Mouse (Mus musculus) heart, adult 9 months (tissue): ENCODE results near the gene Pnma3.
"Not testable (repeated sequence)": the region's sequence is repeated elsewhere in the genome, so short reads cannot be mapped to it uniquely, and the experiment has no call there.

Experiments used
- DNase-seq, 2 experiments: peaks; one replicate each; pipeline ENCODE4 v3.0.0; 2022; ENCODE audit warnings: low spot score in 2 of 2

Pnma3 gene

DNA sequence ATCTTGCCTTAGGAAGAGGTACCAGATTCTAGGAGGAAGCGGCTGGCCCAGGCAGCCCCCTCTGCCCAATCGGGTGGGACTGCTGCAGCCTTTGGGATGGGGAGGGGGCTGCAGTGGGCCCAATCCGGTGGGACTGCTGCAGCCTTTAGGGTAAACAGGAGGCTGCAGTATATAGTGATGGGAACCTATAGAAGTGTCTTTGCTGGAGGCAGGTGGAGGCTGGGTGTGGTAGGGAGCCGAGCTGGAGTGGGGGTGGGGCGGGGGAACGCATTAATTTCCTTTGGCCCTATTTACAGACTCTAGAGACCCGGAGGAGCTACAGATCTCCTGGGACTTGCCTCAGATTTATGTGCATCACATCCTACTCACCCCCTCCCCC is at the start of gene Pnma3:
TSS of gene Pnma3 (plus strand) at position 373 of the 379 bp plus-strand sequence.
- DNase-seq = no peak

DNA sequence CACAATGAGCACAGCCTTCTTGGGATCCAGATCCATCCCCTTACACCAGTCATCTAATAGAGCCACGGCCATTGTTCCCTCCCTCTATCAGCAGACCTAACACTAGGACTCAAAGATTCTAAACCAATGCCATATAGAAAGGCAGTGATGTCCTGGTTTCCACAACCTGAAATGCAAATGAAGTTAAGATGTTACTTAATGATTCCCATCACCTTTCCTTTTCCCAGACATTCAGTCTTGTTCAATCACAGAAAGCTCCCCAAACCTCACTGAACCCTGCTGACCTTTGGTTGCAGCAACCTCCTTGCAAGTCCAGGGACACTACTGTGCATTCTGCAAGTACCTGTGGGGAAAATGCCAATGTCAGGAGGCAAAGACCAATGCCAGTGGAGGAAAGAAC is 27.6 kb upstream of the Pnma3 start, which contains the start of gene Pnma5:
TSS of gene Pnma5 (minus strand) at position 101 of the 400 bp plus-strand sequence.
- no peak for DNase-seq

DNA sequence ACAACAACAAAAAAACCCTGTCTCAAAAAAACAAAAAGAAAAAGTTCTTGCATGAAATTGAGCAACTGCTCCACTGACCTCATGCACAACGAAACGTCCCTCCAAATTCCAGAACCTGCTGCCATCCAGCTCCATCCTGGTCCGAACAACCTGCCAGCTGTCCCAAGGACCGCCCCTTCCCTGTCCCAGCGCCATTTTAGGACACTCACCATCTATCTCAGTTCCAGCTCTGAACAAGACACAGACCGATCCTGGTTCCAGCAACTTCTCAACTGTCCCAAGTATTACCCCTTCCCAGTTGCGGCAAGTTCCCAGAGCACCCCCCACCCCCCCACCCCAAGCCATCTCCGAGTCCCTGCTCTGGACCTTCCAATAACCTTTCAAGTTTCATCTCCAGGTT is 25.8 kb upstream of the Pnma3 start:
- no peak for DNase-seq

DNA sequence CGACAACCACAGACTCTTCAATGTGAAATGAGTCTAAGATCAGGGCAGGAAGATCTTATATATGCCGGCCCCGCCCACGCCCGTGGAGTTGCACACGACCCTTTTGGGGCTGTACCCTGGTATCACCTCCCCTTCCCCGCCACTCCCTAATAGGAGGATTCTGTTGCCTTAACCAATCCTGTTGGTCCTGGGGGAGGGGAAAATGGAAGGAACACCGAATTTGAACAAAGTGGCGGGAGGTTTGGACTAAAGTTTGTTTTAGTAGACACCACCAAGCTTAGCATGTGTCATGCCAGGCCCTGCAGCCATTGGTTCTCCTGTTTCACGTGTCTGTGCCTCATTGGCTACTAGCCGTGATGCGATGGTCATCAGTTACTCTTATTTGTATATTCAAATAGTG is 24.9 kb upstream of the Pnma3 start:
- DNase-seq = no peak

DNA sequence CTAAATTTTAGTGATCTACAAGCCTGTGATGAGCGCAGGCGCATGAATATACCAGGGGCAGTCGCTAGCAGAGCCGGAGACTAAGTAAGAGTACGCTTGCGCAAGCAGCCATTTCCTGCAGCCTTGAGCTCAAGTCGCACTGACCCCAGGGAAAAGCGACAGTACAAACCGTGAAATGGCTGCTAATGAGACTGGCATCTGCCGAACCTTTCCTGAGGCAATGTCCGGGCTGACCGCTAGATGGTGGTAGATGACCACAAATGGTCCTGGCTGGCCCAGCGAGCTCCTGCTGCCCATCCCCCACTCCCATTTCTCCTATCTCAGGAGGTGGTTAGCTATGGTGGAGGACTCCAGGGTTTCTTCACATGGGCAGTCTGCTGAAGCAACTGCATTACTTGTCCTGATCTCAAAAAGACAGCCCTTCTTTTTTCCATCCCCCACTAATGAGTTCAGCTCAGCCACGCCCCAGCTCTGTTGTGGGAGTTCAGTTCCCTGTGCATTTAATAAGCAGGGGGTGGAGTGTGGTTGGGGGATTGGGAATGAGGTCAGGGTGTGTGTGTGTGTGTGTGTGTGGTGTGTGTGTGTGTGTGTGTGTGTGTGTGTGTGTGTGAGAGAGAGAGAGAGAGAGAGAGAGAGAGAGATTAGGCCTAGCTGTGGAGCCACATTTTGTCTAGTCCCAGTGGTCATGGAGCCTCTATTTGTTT is 10.6 kb upstream of the Pnma3 start:
- DNase-seq = peak; percentile 93

DNA sequence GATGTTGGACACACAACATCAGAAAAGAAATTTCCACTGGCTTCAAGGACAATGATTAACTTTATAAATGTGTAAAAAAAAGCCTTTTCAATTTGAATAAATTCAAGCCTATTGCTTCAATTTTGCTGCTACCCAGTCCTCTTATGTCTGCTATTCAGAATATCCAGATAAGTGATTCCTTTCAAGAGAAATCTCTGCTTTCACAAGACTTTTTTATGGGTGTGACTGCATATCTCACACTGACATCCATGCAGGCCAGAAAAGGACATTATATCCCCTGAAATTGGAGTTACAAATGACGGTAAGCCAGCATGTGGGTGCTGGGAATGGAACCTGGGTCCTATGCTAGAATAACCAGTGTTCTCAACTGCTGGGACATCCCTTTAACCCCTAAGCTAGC is 3.1 kb upstream of the Pnma3 start:
- DNase-seq = no peak

DNA sequence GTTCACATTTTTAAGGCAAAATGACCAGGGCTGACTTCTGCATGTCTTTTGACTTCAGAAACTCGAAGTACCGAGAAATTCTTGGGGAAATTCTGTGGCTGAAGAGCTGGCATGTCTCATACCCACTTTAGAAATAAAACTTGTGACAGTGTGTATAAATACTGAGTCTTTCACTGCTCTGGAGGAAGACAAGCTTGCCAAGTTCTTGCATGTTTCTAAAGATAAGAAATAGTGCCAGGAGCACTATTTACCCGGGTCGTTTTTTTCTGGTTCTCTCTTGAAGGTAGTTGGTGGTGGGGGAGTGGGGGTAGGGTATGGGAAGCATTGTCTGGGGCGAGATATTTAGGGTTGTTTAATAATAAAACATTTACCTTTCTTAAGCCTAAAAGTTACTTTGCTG is 2.3 kb upstream of the Pnma3 start:
- no peak for DNase-seq

DNA sequence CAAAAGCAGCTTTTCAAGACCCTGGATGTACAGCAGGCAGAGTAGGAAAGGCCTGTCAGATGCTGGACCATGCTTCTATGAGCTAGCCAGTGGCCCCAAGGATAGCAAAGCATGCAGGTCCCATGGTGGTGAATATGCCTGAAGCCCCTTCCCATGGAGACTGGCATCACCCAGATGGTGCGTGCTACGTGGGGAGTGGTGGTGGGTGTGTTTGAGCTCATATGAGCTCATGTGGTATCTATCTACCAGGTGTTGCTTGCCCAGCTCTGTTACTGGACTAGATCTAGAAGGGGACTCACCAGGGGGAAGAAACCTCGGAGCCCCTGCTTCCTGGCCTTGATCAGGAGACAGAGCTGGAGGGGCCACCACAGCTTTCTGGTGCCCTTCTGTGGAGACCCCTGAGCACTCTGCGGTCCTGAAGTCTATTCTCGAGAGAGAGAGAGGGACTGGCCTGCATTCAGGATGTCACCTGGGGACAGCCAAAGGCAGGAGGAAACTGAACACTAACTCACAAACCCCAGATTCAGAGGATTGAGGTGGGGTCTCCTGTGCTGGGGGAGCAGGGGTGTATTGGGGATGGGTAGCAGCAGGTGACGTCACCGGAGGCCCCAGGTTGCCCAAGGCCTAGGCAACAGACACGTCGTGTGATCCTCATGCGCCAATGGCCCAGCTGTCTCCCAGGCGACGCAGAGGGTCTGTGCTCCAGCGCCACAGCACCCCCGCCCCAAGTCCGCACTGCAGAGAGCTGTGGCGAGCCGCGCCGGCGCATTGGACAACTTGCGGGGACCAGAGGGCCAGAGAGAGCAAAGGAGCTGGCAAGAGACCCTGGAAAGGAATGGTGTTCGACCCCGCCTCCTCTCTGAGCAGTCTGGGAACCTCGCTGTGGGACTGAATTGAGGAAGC is 824 bp upstream of the Pnma3 start:
- DNase-seq = no peak

DNA sequence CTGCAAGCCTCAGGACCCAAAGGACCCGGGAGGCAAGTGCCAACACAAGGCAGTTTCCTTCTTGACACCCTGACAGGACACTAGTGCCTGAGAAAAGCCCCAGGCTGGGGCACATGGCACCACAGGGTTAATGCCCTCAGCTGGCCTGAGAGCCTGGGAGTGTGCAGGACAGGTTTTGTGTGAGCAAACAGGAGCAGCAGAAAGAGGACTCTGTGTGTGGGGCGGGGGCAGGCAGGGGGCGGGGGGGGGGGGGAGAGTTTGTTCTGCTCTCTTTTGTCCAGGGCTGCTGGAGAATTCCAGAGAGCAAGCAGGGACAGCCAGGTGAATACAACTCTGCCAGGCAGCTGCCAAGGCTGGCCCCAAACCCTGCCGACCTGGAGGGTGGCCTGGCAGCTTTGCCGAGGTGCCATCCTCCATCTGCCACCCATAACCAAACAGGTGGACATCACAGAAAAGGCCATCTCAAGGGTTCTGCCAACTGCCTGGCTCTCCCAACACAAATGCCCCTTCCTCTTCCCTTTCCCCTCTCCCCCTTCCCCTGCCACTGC is 2.3 kb downstream of the Pnma3 start:
- DNase-seq = not testable (repeated sequence)

DNA sequence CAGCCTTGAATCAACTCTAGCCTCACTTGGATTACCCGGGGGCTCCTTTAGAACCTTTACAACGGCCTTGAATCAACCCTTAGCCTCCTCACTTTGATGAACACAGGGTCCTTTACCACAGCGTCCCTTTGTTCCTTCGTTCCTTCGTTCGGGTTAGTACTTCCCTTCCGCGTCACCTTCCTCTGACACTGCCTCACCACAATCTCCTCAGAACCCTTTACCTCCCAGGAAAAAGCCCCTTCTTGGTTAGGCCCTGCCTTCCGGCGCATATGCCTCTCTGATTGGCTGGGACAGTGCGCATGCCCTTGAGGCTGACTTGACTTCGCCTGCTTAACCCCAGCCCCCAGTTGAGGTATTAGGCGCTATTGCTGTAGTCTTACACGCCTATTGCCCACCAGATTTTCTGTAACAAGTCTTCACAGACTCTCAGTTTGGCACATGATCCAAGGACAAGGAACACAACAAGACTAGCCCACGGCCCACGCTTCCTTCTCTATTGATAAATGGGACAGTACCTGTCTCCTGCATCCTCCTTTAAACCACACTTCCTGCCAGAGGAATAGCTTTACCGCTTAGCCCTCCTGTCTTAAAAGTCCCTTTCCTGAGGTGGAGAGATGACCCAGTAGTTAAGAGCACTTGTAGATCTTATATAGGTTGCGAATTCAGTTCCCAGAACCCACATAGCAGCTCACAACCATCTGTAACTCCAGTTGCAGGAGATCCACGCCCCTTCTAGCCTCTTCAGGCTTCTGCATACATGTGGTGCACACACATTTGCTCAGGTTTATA is 17.9 kb downstream of the Pnma3 start, which contains the start of gene Xlr4a:
TSS of gene Xlr4a (minus strand) at position 212 of the 789 bp plus-strand sequence.
- DNase-seq = not testable (repeated sequence)

DNA sequence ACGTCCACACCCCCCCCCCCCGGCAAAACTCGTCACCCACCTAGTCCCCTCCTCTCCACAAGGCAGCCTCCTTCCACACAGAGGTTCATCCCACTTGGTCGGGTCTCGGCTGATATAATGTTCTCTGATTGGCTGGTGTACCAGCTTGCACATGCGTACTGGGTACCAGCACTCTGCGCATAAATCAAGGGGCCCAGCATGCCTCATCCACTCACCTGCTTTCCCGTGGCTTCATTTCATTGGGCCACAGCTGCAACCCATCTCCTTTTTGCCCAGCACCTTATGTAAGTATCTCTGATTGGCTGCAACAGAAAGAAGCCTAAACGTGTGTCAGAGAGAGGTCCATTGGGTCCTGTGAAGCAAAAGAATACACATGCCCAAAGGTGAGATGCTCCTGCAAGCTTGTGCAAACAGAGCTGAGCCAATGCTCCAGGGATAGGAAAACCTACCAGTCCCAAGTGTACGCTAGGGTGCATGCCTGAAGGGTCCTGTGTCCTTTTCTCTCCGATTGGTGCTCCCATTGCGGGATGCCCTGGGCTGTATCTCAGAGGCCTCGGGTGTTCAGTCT is 32.4 kb downstream of the Pnma3 start, which contains the start of gene Xlr3a:
TSS of gene Xlr3a (minus strand) at position 155 of the 568 bp plus-strand sequence.
- DNase-seq = not testable (repeated sequence)

DNA sequence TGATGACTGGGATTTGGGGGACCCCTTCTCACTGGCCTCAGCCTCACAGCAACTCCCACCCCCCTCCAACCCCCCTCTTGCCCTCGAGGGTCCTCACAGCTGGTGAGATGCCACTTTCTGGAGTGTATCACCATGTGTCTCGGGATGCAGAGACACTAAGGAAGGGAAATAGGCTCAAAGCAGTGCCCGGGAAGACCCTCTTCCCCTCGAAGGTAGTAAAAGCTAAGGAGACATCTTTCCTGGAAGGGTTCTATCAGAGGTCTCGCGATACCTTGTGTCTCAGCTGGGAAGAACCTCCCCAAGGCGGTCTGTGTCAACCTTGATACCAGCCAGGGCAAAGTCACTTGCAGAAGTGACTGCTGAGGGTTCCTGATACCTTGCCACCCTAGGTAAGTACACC is 52.2 kb downstream of the Pnma3 start, which contains the start of gene Gm14685:
TSS of gene Gm14685 (plus strand) at position 301 of the 400 bp plus-strand sequence.
- not testable (repeated sequence) for DNase-seq
